Mouse (Mus musculus) monocyte, adult 5-6 weeks (primary cell): ENCODE results near the gene Arcn1. TPM values are rescaled to one million over a fixed set of nuclear protein-coding genes. Genes with fewer than 3 reads are reported as not detected.

Experiments used
- ATAC-seq: fragments of 153-309, 156-312 bp; replicated peaks from 2 replicates; pipeline ENCODE4 v1.8.0; 2017; ENCODE audit warnings: mild to moderate bottlenecking; ENCODE audit not compliant: low TSS enrichment, insufficient number of reproducible peaks, severe bottlenecking, poor library complexity, low FRiP score
- total RNA-seq: library from RNA; stranded (forward); fragments of 200-1000, 200-491, 200-594 nt; gene quantifications from 3 replicates; pipeline ENCODE4 v1.2.3, GENCODE M21; 2017

The Arcn1 gene
- total RNA-seq, 1 experiment from 2014 or later, result 156 TPM

DNA sequence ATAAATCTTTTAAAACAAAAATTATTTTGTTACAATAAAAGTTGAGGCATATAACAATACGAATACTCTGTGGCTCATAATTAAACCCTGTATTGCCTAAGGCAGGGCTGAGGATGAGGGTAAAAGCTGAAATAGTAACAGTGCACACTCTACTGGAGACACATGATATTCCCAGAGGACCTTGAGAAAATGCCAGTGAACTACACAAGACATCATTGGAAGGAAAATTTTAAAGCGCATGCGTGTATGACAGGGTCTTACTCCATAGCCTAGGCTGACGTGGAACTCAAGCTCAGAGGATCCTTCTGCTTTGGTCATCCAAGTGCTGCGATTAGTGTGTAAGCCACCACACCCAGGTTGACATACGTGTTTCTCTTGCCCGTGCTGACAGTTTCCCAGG, 19.2 kb downstream of the Arcn1 start:
- ATAC-seq, result no peak

DNA sequence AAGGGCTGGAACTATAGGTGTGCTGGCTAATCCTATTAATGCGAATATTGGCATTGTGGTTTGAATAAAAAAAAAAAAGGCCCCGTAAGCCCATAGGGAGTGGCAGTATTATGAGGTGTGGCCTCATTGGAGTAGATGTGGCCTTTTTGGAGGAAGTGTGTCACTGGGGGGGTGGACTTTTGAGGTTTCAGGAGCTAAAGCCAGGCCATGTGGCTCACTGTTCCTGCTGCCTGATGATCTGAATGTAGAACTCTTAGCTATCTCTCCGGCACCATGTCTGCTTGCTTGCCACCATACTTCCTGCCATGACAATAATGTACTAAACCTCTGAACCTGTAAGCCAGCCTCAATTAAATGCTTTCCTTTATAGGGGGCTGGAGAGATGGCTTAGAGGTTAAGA, 20.3 kb downstream of the Arcn1 start:
- no peak for ATAC-seq

DNA sequence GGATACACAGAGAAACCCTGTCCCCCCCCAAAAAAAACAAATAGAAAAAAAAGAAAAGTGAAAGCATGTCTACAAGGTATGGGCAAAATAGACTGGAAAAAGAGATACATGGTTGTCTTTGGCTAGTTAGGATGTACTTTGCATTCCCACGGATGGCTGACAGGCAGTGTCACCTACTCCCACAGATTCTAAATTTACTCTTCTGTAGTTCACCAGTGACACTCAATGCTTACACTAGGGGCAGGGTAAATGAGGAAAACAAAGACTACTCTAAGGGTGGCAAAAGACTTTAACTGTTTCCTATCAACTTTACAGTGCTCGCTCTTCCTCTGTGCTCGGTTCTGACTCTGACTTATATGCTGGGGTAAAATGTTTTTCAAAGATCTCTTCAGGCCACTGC, 21.0 kb downstream of the Arcn1 start:
- no peak for ATAC-seq

DNA sequence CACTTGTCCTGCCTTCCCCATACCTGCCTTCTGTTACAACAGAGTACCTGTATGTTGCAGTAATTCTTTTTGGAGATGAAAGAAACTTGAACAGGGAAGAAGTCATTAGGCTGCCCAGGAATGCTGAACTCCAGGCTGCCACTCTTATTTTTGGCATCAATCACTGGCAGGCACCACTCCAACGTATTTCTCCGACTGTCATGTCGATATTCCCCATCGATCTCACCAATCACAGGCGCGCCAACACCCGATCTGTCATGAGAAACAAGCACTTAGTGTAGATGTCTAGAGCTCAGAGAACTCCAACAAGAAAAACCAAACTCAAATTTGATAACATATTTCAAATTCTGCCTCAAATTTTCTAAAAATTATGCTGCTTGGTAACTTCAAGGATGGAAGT, 22.3 kb downstream of the Arcn1 start:
- no peak for ATAC-seq

DNA sequence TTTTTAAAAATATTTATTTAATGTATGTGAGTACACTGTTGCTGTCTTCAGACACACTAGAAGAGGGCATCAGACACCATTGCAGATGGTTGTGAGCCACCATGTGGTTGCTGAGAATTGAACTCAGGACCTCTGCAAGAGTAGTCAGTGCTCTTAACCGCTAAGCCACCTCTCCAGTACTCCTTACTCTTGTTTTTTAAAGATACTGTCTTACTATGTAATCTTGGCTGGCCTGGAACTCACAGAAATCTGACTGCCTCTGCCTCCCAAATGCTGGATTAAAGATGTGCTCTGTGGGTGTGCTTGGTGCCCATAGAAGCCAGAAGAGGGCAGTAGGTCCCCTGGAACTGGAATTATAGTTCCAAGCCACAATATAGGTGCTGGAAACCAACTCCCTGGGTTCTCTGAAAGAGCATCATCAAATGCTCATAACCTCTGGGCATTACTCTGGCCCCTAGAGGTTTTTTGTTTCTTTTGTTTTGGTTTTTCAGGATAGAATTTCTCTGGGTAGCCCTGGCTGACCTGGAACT, 26.9 kb downstream of the Arcn1 start:
- no peak for ATAC-seq

DNA sequence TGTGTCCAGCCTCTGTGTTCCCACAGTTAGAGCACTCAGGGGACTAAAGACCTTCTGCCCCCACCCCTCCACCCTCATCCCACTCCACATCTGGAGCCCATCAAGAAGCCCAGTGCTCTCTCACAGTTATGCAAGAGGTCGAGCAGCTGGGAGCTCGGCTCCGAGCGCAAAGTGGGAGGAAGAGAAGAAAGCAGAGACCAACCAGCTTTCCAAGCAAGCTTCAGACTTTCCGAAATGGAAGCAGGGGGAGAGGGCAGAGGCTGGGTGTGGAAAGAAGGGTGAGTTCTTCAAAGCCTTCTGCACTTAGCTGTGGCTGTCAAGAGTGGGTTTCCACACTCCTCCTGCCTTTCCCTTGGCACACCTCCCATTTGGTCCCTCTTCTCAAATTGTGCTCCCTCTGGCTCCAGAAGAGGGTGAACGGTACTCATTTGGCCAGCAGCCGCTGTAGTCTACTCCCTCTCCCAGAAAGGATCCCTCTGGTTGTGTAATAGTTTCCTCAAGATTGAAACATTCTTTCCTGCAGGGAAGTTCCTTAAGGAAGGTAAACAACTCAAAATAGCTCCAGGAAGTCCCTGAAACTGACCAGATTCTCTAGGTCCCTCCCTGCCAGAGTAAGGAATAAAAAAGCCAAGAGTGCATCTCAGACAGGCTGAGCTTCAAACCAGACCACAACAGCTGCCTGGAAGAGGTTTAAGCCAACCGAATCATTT, 30.2 kb downstream of the Arcn1 start:
- no peak for ATAC-seq

DNA sequence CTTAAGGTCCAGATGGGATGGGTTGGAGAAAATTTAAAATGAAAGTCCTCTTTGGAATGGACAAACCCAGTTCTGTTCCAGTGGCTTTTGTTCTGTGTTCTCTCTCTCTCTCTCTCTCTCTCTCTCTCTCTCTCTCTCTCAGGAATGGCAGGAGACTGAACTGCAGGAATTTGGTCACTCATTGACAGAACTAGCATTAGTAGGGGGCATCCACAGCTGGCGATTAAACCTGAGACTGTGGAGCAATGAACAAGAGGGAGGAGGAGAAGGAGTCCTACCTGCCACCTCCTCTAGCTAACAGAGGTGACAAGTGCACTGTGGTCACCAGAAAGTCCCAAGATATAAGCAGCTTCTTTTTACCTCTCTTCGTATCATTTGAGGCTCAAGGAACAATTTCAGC, 31.3 kb downstream of the Arcn1 start:
- ATAC-seq, result no peak

DNA sequence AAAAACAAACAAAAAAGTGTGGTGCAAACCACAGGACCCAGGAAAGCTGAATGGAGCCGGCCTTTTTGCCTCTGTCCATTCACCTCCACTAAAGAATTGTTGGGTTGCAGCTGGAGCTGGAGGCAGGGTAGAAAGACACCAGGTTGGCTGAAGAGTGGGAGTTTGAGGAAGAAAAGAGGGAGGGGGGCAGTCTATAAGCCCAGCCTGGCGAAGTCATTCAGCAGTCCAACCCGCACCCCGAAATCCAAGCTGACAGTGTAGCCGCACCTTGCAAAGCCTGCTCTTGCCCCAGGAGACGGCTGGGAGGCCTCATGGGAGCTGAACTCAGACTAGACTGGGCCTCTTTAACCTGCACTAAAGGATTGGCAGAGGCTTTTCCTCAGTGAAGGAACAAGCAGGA, 31.8 kb downstream of the Arcn1 start:
- no peak for ATAC-seq

DNA sequence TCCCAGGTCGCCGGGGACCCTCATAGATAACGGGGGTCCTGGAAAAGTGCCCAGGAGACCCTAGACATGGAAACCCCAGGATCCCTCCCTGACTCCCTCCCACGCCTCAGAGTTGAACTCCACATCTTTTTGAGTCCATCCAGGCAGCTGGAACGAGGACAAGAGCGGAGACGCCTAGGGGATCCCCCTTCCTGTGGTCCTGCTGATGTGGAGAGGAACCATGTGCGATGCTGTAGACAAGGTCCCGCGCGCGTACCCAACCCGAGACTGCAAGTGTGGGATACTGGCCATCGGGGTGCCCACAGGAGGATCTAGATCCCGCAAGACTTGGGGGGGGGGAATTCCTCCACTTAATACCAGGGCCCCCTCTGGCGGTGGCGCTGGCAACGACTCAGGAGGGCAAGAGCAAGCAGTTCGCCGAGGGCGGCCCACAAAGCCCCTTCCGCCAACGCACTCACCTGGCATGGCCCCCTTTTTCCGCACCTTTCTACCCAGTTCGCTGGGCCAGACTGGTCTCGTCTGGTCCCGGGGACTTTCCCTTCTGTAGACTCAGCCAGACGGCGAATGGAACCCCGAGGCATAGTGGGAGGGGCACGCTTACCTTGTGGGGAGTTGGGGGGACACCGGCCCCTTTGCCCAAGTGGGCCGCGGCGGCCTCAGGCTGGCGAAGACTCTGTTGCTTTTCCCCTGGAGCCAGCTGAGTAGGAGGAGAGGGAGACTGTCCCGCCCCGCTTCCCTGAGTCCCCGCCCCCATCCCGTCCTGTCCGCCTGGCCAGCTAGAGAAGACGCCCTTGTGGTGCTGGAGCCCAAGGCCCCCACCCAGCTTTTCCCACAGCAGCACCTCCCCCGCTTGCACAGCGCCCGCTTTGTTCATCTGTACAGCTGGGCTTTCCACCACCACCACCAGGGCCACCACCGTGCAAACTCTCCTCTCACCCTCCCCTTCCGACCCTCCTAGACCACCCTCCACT, 32.8 kb downstream of the Arcn1 start, which contains the start of gene Phldb1:
Gene Phldb1 (minus strand): TSS at position 675 of the 971 bp plus-strand sequence.
- peak; percentile 62; the same call in 1 of the 2 replicates for ATAC-seq

DNA sequence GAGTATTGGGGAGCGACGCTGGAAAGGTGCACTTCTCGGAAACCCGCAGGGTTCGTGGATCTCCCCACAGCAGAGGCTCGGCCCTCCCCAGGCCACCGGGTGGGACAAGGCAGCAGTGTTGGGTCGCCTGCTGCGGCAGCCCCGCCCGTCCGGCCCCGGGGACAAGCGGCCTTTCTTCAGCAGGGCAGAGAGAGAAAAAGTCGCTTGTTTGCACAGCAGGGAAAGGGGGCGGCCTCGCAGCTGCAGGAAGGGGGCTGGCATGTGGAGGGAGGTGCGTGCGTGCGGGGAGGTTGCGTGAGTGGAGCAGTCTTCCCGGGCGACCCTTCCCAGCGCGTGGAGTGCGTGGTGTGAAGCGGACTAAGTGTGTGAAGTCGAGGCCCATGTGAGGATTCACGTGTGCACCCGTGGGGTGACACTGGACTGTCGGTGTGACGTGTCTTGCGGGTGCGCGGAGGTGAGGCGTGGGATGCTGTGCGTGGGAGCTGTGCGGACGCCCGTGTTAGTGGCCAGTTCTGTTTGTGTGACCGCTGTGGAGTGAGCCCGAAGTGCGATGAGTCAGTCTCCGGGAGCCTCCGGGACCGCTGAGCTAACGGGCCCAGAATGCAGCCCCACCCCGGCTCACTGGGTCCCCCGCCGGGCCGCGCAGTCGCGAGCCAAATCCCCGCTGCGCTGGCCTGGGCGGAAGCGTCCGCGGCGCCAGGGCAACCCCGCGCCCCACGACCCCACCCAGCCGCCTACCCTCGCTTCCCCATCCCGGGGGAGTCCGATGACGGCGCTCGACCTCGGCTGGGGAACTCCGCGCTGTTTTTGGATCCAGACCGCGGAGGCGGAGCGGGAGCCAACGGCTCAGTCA, 33.7 kb downstream of the Arcn1 start:
- no peak for ATAC-seq

DNA sequence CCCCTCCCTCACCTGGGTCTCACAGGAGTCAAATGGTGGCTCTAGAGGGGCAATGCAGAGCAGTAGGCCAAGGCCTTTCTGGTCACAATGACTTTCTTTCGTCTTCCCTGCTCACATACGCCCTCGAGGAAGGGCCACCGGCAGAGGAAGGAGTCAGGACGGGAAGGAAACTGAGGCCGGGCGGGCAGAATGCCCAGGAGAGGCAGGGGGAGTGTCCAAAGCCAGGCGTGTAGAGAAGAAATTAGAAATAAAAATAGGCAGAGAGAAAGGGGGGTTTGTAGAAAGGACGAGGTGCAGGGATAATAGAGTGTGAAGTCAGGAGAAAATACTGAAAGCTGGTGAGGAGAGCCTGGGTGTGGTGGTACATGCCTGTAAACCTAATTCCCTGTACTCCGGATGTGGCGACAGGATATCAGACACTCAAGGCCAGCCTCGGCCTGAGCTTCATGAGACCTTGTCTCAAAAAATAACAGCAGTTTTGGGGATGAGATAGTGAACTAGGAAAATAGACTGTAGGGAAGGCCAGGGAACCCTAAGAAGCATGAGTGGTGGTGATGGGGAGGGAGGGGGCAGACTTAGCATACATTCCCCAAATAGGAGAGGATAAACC, 34.6 kb downstream of the Arcn1 start:
- ATAC-seq, result no peak

DNA sequence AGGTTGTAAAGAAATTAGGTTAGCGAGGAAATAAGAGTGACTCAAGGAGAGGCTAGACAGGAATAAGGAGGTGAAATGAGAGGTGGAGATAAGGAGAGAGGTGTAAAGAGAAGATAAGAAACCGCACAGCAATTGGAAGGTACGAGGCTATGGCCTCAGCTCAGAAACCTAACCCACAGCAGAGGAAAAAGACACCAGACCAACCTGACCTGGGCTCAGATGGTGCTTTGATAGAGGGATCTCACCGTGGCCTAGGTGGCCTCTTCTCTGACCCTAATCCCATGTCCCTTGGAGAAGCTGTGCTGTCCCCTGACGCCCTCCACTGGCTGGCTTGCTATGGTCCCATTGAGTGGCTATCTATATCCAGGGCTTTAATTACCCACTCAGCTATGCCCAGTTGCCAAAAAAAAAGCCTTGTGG, 35.5 kb downstream of the Arcn1 start:
- no peak for ATAC-seq

DNA sequence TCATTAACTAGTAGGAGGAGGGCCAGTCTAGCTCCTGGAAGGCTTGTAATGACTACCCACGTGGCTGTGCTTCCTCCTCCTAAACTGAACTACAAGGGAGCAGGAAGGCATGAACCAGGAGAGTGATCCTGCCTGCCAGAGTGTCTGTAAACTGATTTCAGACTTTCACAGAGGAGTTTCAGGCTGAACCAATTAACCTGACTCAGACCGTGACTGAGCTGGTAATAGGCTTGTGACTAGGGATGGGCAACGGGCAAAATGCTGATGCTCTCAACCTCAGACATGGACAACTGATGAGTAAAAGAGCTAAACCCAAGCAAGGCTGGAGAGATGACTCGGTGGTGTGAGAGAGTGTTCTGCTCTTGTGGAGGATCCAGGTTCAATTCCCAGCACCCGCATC, 40.2 kb downstream of the Arcn1 start:
- no peak for ATAC-seq

DNA sequence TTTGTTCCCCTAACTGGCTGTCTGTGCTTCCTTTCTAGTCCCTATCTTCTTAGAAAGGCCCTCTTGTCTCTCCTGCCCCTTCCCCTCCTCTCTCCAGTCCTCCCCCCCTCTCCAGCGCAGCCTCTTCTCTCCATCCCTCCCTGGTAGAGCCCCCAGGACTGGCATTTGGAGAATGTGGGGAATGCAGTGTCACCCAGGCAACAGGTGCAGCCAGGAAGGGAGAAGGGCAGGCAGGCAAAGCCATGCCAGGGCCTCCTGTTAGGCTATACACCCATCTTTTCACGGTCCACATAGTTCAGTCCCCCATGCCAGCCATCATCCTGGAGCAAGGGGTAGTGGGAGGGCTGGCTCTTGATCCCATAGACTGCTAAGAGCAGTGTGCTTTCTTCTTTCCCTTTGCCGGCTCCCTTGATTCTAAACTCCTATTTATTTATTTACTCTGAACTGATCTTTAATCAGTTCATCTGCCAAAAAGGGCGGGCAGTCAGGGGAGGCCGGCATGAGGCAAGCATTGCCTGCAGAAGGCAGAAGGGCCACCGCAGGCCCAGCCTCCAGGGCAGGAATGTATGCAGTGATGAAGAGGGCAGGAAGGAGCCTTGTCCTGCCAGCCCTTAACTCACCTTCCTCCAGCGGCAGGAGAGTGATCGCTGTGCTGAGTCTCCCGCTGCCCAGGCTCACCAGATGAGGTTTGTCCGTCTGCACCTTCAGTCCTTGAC, 41.1 kb downstream of the Arcn1 start:
- ATAC-seq, result no peak

DNA sequence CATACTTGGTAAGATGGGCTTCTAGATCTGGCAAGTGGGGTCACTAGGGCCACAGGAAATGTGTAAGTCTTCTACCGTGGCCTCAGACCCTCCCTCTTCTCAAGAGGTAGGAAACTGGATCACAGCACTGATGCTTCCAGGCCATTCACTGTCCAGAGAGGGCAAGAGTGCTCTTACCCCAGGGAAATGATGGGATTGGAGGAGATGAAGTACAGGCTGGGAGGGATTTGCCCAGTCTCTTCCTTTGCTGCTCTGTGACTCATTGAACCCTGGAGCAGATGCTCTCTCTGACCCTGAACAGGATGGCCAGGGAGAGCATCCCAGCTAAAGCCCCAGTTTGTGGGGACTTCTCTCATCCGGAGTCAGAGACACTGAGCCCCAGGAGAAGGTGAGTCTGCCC, 43.0 kb downstream of the Arcn1 start:
- no peak for ATAC-seq

DNA sequence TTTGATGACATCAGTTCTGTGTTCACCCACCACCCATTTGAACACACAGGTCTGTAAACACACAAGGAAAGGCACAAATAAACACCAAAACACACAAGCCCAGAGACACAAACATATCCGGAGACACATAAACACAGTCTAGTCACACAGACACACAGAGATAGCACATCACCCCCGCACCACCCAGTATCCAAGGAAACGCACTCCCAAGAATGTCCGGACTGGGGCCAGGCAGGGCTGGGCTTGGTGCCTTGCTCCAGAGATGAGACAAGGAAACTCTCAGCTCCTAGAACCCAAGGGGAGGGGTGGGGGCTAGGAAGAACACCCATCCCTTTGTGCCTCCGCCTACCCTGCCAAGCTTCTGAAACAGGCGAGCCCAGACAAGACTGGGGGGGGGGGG, 43.4 kb downstream of the Arcn1 start:
- no peak for ATAC-seq

DNA sequence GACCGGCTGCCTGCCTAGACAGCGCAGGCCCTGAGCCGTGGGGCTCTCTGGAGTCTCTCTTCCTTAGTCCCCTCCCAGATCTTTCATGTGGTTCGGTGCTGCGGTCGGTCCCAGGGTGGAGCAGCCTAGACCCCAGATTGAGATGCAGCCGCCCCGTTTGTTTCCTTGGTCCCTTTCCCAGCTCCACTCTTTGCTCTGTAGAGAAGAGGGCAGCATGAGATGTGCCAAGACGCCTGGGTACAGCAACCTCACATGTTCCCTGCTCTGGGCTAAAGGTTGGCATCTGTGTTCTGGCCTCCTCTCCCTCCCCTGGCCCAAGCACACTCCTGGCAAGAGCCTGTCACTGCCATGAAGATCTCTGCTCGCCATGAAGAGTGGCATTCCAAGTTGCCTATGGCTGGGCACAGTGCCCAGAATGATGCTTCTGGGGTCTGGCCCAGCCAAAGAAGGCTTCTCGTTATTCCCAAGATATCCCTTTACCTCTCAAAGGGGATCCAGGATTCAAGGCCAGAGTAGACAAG, 44.1 kb downstream of the Arcn1 start:
- no peak for ATAC-seq

DNA sequence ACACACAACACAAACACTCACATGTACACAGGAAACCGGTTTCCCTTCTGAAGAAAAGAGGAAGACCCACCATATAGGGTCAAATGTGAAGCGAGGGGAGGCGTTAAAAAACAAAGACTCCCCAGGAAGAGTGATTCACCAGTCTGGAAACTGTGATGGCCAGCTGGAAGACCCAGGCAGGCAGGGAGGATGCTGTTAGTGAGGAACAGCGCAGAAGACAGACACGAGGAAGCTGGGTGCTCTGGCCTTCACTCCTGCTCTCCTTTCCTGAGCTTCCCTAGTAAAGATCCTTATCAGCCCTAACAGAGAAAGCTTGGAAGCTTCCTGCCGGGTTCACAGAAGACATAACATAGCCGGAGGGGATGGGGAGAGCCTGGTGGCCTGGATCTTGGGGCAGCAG, 44.6 kb downstream of the Arcn1 start:
- no peak for ATAC-seq
